Mouse (Mus musculus) liver, adult 2 months (tissue): Measurements from ENCODE around the gene Prkag1.

Experiments
- CTCF ChIP-seq: fragments of 200-500 bp; IDR thresholded peaks from 2 replicates; pipeline ENCODE4 v1.5.1; 2011; ENCODE audit warnings: low read depth, low read length, control low read depth
- POLR2A ChIP-seq: fragments of 200-500 bp; IDR thresholded peaks from 2 replicates; pipeline ENCODE4 v1.6.1; 2011; ENCODE audit warnings: low read length, control low read depth; ENCODE audit not compliant: insufficient read depth; ENCODE audit errors: extremely low read depth

- TF ChIP-seq CTCF (no peak), POLR2A (no peak)
Measured at GRCm38 (mm10) chr15:98831684-98832035, 339 bp upstream of the Prkag1 start.
